ENCODE assay signal across 20 mouse cellular contexts in genomic region chr9:119484868-119485267, GRCm38 (mm10).
"Had no signal": no experiment of that assay in that cellular context is flagged by ENCODE, and none has a peak within 500 bp of the region (broad histone marks: within the 10 kb centered on the region; RNA-seq: fewer than 3 reads in every experiment).

No protein-coding gene starts in this region.

- H3K4me1 ChIP-seq: liver, embryonic 12.5 days; liver, embryonic 15.5 days; lung, embryonic 15.5 days; megakaryocyte, embryonic 14.5 days had no signal

- H3K27ac ChIP-seq: layer of hippocampus, adult 2 months; limb, embryonic 13.5 days; liver, embryonic 12.5 days; liver, embryonic 15.5 days; lung, embryonic 15.5 days; midbrain, embryonic 10.5 days; midbrain, embryonic 13.5 days; neural tube, embryonic 13.5 days had no signal

- DNase-seq: kidney, adult 11 months; kidney, adult 8-10 months; kidney, postnatal 25 days; layer of hippocampus, adult 9-11 months; liver; lung, adult 18-20 months; lung, postnatal 10 days; lung, postnatal 36 days; retina, postnatal 1 day had no signal

- H3K36me3 ChIP-seq: limb, embryonic 10.5 days; limb, embryonic 13.5 days; liver, embryonic 12.5 days; liver, embryonic 15.5 days; lung, embryonic 15.5 days; midbrain, embryonic 10.5 days; midbrain, embryonic 13.5 days; neural tube, embryonic 13.5 days had no signal

- H3K4me3 ChIP-seq: layer of hippocampus, adult 2 months; limb, embryonic 10.5 days; limb, embryonic 13.5 days; liver, embryonic 12.5 days; liver, embryonic 15.5 days; lung, embryonic 15.5 days; megakaryocyte, embryonic 14.5 days; midbrain, embryonic 10.5 days; midbrain, embryonic 13.5 days; myocyte; neural tube, embryonic 13.5 days had no signal

- H3K27me3 ChIP-seq: limb, embryonic 13.5 days; liver, embryonic 12.5 days; liver, embryonic 15.5 days; lung, embryonic 15.5 days; neural tube, embryonic 13.5 days had no signal

- H3K9me3 ChIP-seq: limb, embryonic 10.5 days; limb, embryonic 13.5 days; liver, embryonic 12.5 days; liver, embryonic 15.5 days; lung, embryonic 15.5 days; megakaryocyte, embryonic 14.5 days; midbrain, embryonic 10.5 days; midbrain, embryonic 13.5 days; neural tube, embryonic 13.5 days had no signal
